Mouse (Mus musculus): Measurements from ENCODE around the gene Upk1b. TPM values are rescaled to one million over a fixed set of nuclear protein-coding genes. Genes with fewer than 3 reads are reported as not detected.

The Upk1b gene
- polyA plus RNA-seq, 2 experiments = 0.73 to 2.0 TPM

DNA sequence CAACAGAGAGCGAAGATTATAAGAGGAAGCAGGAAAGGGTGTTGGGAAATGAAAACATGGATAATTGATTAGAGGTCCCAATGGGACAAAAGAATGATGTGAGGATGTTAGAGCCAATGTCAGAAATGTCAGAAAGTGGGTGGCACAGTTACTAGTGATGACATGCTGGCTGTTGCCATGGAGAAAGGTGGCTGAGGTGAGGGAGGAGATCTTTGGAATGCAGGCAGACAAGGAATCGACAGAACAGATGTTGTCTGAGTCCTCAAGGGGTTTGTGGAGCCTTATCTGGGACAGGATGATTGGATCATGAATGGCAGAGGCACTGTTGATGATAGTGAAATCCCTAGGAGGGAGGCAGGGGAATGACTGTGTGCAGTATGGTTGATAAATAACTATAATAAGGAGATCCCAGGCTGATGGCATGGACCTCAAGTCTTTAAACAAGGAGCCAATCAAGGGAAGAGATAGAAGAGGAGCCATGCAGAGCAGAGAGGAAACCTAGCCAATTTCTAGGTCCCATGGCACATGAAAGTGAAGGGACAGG lies 17.5 kb downstream of the Upk1b start:
- H3K9ac ChIP-seq (replicated peaks) = no peak overlapping the region
- no peak overlapping the region for H3K4me3 ChIP-seq (ENCODE audit: insufficient read depth in 1 of 2, low read depth in 2 of 2, low read length in 2 of 2)
- no peaks in the 10 kb centered on the region for H3K9me3 ChIP-seq (ENCODE audit: control insufficient read depth, low read length)
- no peak overlapping the region for H3K4me2 ChIP-seq (ENCODE audit: low read depth)
- no peaks in the 10 kb centered on the region for H3K36me3 ChIP-seq (replicated peaks; ENCODE audit: control insufficient read depth, insufficient read depth, low read depth)
- no peaks in the 10 kb centered on the region for H3K27me3 ChIP-seq (ENCODE audit: control insufficient read depth, insufficient read depth, low read length)
- WGBS (ENCODE audit: insufficient replicate concordance) = 48% methylated on average over 2 of the region's 2 CpGs
- H3K4me1 ChIP-seq (replicated peaks; ENCODE audit: control insufficient read depth in 2 of 2, insufficient read depth in 2 of 2, low read length in 1 of 2) = no peaks in the 10 kb centered on the region
- TF ChIP-seq EP300 (IDR thresholded peaks at IDR 0.05; ENCODE audit: low read depth) (no peak), CTCF (IDR thresholded peaks at IDR 0.05; ENCODE audit: low read depth) (no peak)
- no peak overlapping the region for H3K27ac ChIP-seq
- no peak for ATAC-seq (ENCODE audit: insufficient read depth)
- DNase-seq (ENCODE audit: low read depth in 3 of 3, low spot score in 3 of 3) = no peak

DNA sequence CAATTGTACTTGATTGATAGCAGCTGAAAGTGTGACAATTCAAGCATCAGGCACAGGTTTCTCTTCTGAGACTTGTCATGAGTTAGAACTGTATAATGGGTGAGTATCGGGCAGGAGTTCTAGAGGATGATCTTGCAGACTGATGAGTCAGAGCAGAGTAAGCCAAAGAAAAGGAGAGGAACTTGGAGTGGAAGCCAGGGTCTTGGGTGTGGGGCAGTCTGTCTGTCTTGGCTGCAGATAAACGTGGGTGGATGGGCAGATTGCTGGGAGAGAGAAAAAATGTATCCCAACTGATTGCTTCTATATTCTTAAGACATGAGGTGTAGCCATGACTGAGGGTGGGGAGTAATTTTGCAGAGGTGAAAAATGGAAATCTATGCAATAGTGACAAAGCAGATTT lies 18.2 kb downstream of the Upk1b start:
- Histone ChIP-seq H3K4me1 (replicated peaks; ENCODE audit: control insufficient read depth in 2 of 2, insufficient read depth in 2 of 2, low read length in 1 of 2) (no peaks in the 10 kb centered on the region), H3K36me3 (replicated peaks; ENCODE audit: control insufficient read depth, insufficient read depth, low read depth) (no peaks in the 10 kb centered on the region), H3K4me3 (ENCODE audit: insufficient read depth in 1 of 2, low read depth in 2 of 2, low read length in 2 of 2) (no peak overlapping the region), H3K27me3 (ENCODE audit: control insufficient read depth, insufficient read depth, low read length) (no peaks in the 10 kb centered on the region), H3K4me2 (ENCODE audit: low read depth) (no peak overlapping the region), H3K9me3 (ENCODE audit: control insufficient read depth, low read length) (no peaks in the 10 kb centered on the region), H3K9ac (replicated peaks) (no peak overlapping the region), H3K27ac (no peak overlapping the region)
- DNase-seq (ENCODE audit: low read depth in 3 of 3, low spot score in 3 of 3) (no peak), ATAC-seq (ENCODE audit: insufficient read depth) (no peak)
- 20% methylated on average over 2 of the region's 2 CpGs for WGBS (ENCODE audit: insufficient replicate concordance)
- TF ChIP-seq CTCF (IDR thresholded peaks at IDR 0.05; ENCODE audit: low read depth) = no peak
- no peak for TF ChIP-seq EP300 (IDR thresholded peaks at IDR 0.05; ENCODE audit: low read depth)

DNA sequence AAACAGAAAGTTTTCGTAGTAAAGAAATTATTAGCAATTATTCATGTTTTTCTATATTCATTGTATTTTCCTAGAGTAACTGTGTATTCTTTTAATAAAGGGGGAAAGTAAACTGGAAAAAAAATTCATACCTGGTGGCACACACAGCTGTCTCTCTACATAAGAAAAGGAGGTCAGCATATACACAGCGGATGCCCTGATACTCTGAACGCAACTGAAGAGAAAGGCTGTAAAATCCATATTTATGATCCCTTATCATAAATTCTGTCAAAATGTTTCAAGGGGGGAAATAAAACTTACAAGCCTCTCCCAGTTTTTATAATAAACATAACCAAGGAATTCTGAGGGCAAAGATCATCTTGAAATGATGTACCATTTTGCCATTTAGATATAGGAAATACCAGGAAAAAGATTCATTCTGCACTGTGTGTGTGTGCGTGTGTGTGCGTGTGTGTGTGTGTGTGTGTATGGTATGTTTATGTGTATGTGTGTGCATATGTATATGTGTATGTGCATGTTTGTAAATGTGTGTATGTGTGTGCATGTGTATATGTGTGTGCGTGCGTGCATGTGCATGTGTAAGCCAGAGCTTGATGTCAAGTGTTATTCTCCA lies 19.1 kb downstream of the Upk1b start:
- Histone ChIP-seq H3K36me3 (replicated peaks; ENCODE audit: control insufficient read depth, insufficient read depth, low read depth) (no peaks in the 10 kb centered on the region), H3K27ac (no peak overlapping the region), H3K4me3 (ENCODE audit: insufficient read depth in 1 of 2, low read depth in 2 of 2, low read length in 2 of 2) (no peak overlapping the region), H3K9ac (replicated peaks) (no peak overlapping the region), H3K27me3 (ENCODE audit: control insufficient read depth, insufficient read depth, low read length) (no peaks in the 10 kb centered on the region), H3K9me3 (ENCODE audit: control insufficient read depth, low read length) (no peaks in the 10 kb centered on the region), H3K4me1 (replicated peaks; ENCODE audit: control insufficient read depth in 2 of 2, insufficient read depth in 2 of 2, low read length in 1 of 2) (no peaks in the 10 kb centered on the region), H3K4me2 (ENCODE audit: low read depth) (no peak overlapping the region)
- DNase-seq (ENCODE audit: low read depth in 3 of 3, low spot score in 3 of 3) (no peak), ATAC-seq (ENCODE audit: insufficient read depth) (no peak)
- TF ChIP-seq CTCF (IDR thresholded peaks at IDR 0.05; ENCODE audit: low read depth) (no peak), EP300 (IDR thresholded peaks at IDR 0.05; ENCODE audit: low read depth) (no peak)
- 83% methylated on average over 7 of the region's 7 CpGs for WGBS (ENCODE audit: insufficient replicate concordance)

- 51% methylated on average over 6 of the region's 6 CpGs for WGBS (ENCODE audit: insufficient replicate concordance)
- DNase-seq (ENCODE audit: low read depth in 3 of 3, low spot score in 3 of 3) (no peak), ATAC-seq (ENCODE audit: insufficient read depth) (no peak)
- Histone ChIP-seq H3K4me3 (ENCODE audit: insufficient read depth in 1 of 2, low read depth in 2 of 2, low read length in 2 of 2) (no peak overlapping the region), H3K9ac (replicated peaks) (no peak overlapping the region), H3K27ac (no peak overlapping the region), H3K4me2 (ENCODE audit: low read depth) (no peak overlapping the region), H3K4me1 (replicated peaks; ENCODE audit: control insufficient read depth in 2 of 2, insufficient read depth in 2 of 2, low read length in 1 of 2) (no peaks in the 10 kb centered on the region), H3K36me3 (replicated peaks; ENCODE audit: control insufficient read depth, insufficient read depth, low read depth) (no peaks in the 10 kb centered on the region), H3K9me3 (ENCODE audit: control insufficient read depth, low read length) (no peaks in the 10 kb centered on the region), H3K27me3 (ENCODE audit: control insufficient read depth, insufficient read depth, low read length) (peaks cover 3% of the 10 kb centered on the region; the same call in 1 of the 2 replicates)
- TF ChIP-seq EP300 (IDR thresholded peaks at IDR 0.05; ENCODE audit: low read depth) = no peak
- peak; percentile 16; the same call in 1 of the 2 replicates for TF ChIP-seq CTCF (IDR thresholded peaks at IDR 0.05; ENCODE audit: low read depth)
Measured at GRCm38 (mm10) chr16:38776342-38776741, 23.8 kb downstream of the Upk1b start.

- TF ChIP-seq EP300 (IDR thresholded peaks at IDR 0.05; ENCODE audit: low read depth) (no peak), CTCF (IDR thresholded peaks at IDR 0.05; ENCODE audit: low read depth) (no peak)
- Histone ChIP-seq H3K27me3 (ENCODE audit: control insufficient read depth, insufficient read depth, low read length) (peaks cover 3% of the 10 kb centered on the region; the same call in 1 of the 2 replicates), H3K9me3 (ENCODE audit: control insufficient read depth, low read length) (no peaks in the 10 kb centered on the region), H3K27ac (no peak overlapping the region), H3K4me3 (ENCODE audit: insufficient read depth in 1 of 2, low read depth in 2 of 2, low read length in 2 of 2) (no peak overlapping the region), H3K4me1 (replicated peaks; ENCODE audit: control insufficient read depth in 2 of 2, insufficient read depth in 2 of 2, low read length in 1 of 2) (no peaks in the 10 kb centered on the region), H3K9ac (replicated peaks) (no peak overlapping the region), H3K4me2 (ENCODE audit: low read depth) (no peak overlapping the region), H3K36me3 (replicated peaks; ENCODE audit: control insufficient read depth, insufficient read depth, low read depth) (no peaks in the 10 kb centered on the region)
- DNase-seq (ENCODE audit: low read depth in 3 of 3, low spot score in 3 of 3) (no peak), ATAC-seq (ENCODE audit: insufficient read depth) (no peak)
- WGBS (ENCODE audit: insufficient replicate concordance) = 47% methylated on average over 7 of the region's 7 CpGs
Measured at GRCm38 (mm10) chr16:38774964-38775746, 25.0 kb downstream of the Upk1b start.
